Comparison of ENCODE assay signal across 9 mouse cellular contexts in the genomic region with DNA sequence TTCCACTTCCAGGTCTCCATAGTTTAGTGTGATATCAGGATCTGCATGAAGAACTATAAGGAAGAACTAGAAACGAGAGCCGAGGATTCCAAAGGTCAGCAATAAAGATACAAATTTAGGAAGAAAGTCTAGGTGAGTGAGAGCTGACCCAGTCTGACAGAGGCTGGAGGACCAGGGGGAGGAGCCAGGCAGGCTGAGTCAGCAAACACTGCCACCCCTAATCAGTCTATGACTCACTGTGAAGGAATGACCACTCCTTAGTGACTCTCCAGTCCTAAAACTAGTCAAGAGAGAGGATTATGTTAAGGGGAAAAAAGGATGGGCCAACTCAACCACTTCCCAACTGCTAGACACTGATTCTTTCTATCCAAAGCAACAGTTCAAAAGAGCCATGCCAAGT. TPM values are rescaled to one million over a fixed set of nuclear protein-coding genes. Genes with fewer than 3 reads are reported as not detected.
DNase-seq lines count a peak whose midpoint lies in the region; ATAC-seq lines count a peak whose summit lies in the region.
"Had no signal": no experiment of that assay in that cellular context is flagged by ENCODE, and none has a peak within 500 bp of the region (broad histone marks: within the 10 kb centered on the region; RNA-seq: fewer than 3 reads in every experiment).

No protein-coding gene starts in this region.

- peaks cover 10% of the 10 kb centered on the region; the same call in 1 of the 2 replicates for H3K4me1 ChIP-seq in heart, embryonic 11.5 days (ENCODE audit: control insufficient read depth, insufficient read depth, low read length)
- no peaks in the 10 kb centered on the region for H3K4me1 ChIP-seq in intestine, embryonic 14.5 days (replicated peaks; ENCODE audit: control insufficient read depth, insufficient read depth, low read length)
- no peaks in the 10 kb centered on the region for H3K4me1 ChIP-seq in midbrain, embryonic 11.5 days (ENCODE audit: control insufficient read depth, insufficient read depth, low read length)
- H3K4me1 ChIP-seq: limb, embryonic 10.5 days had no signal

- 0 out of 2 replicates have a peak, but pooled peaks cover 2% of the 10 kb centered on the region for H3K27me3 ChIP-seq in heart, embryonic 11.5 days (ENCODE audit: control insufficient read depth, insufficient read depth, low read length)
- no peaks in the 10 kb centered on the region for H3K27me3 ChIP-seq in intestine, embryonic 14.5 days (replicated peaks; ENCODE audit: control insufficient read depth, insufficient read depth, low read length)
- no peaks in the 10 kb centered on the region for H3K27me3 ChIP-seq in midbrain, embryonic 11.5 days (ENCODE audit: control insufficient read depth, insufficient read depth, low read length)

- H3K36me3 ChIP-seq in heart, embryonic 11.5 days (ENCODE audit: control insufficient read depth, insufficient read depth, low read length), result no peaks in the 10 kb centered on the region
- H3K36me3 ChIP-seq in intestine, embryonic 14.5 days (ENCODE audit: control insufficient read depth, insufficient read depth, low read length), result no peaks in the 10 kb centered on the region
- no peaks in the 10 kb centered on the region for H3K36me3 ChIP-seq in midbrain, embryonic 11.5 days (ENCODE audit: control insufficient read depth, insufficient read depth, low read length)
- H3K36me3 ChIP-seq: limb, embryonic 10.5 days had no signal

- ATAC-seq in heart, embryonic 11.5 days (replicated peaks; ENCODE audit: insufficient number of reproducible peaks, low FRiP score, low TSS enrichment), result 0 out of 2 replicates have a peak, but pooled peaks have one; percentile 80
- peak; percentile 91 for ATAC-seq in intestine, embryonic 14.5 days (replicated peaks; ENCODE audit: low FRiP score, low TSS enrichment, low read depth)
- no peak for ATAC-seq in midbrain, embryonic 11.5 days (ENCODE audit: low FRiP score)

- no peaks in the 10 kb centered on the region for H3K9me3 ChIP-seq in heart, embryonic 11.5 days (replicated peaks; ENCODE audit: control insufficient read depth, low read length)
- H3K9me3 ChIP-seq in intestine, embryonic 14.5 days (ENCODE audit: control insufficient read depth, low read length), result no peaks in the 10 kb centered on the region
- no peaks in the 10 kb centered on the region for H3K9me3 ChIP-seq in midbrain, embryonic 11.5 days (ENCODE audit: control insufficient read depth, low read length)
- H3K9me3 ChIP-seq: limb, embryonic 10.5 days had no signal

- H3K9ac ChIP-seq in heart, embryonic 11.5 days (ENCODE audit: low read depth, low read length), result no peak overlapping the region
- no peak overlapping the region for H3K9ac ChIP-seq in intestine, embryonic 14.5 days (ENCODE audit: low read length)
- H3K9ac ChIP-seq in midbrain, embryonic 11.5 days (ENCODE audit: low read length), result no peak overlapping the region

- WGBS in heart, embryonic 11.5 days (ENCODE audit: insufficient replicate concordance), result 84% methylated on average over 2 of the region's 2 CpGs
- WGBS in intestine, embryonic 14.5 days, result 70% methylated on average over 2 of the region's 2 CpGs
- WGBS in midbrain, embryonic 11.5 days, result 88% methylated on average over 2 of the region's 2 CpGs

- no peak overlapping the region for H3K4me3 ChIP-seq in heart, embryonic 11.5 days (ENCODE audit: low read depth, low read length)
- no peak overlapping the region for H3K4me3 ChIP-seq in intestine, embryonic 14.5 days (ENCODE audit: low read depth, low read length)
- no peak overlapping the region for H3K4me3 ChIP-seq in midbrain, embryonic 11.5 days (ENCODE audit: low read depth, low read length)
- H3K4me3 ChIP-seq: limb, embryonic 10.5 days had no signal

- H3K4me2 ChIP-seq in heart, embryonic 11.5 days, result no peak overlapping the region
- no peak overlapping the region for H3K4me2 ChIP-seq in intestine, embryonic 14.5 days (ENCODE audit: low read length)
- no peak overlapping the region for H3K4me2 ChIP-seq in midbrain, embryonic 11.5 days

- no peak for DNase-seq in heart, adult 9 months (ENCODE audit: low spot score in 2 of 2)
- peak; percentile 88 for DNase-seq in NIH3T3 (ENCODE audit: low read depth)
- no peak for DNase-seq in intestine, embryonic 14.5 days (ENCODE audit: low spot score)
- peak; percentile 52 to 68 for DNase-seq in lung, postnatal 4 days
- DNase-seq in midbrain, embryonic 11.5 days (ENCODE audit: low spot score, missing footprints), result no peak
- DNase-seq in cerebellum, postnatal 36 days, result no peak
- DNase-seq in spleen, postnatal 4 days (ENCODE audit: low spot score in 2 of 2), result no peak

- no peak overlapping the region for H3K27ac ChIP-seq in heart, embryonic 11.5 days (ENCODE audit: low read depth, low read length)
- H3K27ac ChIP-seq in intestine, embryonic 14.5 days (ENCODE audit: low read depth), result no peak overlapping the region
- H3K27ac ChIP-seq in midbrain, embryonic 11.5 days (ENCODE audit: low read depth, low read length), result no peak overlapping the region
- H3K27ac ChIP-seq: limb, embryonic 10.5 days had no signal

RNA-seq across cellular contexts. Expression of a gene that starts 6.6 kb away (rescaled TPM):
- 0.93 and 1.2 TPM in 2 replicates for polyA plus RNA-seq in heart, embryonic 11.5 days (2014; fragmentation: Nextera tagmentation; extraction: Ambion mirVana)
- polyA plus RNA-seq in intestine, embryonic 14.5 days (2014; fragmentation: Nextera tagmentation; extraction: Ambion mirVana), result 1.8 TPM in 2 replicates
- 0.15 and 0.29 TPM in 2 replicates for polyA plus RNA-seq in midbrain, embryonic 11.5 days (2014; fragmentation: Nextera tagmentation; extraction: Ambion mirVana)

RNA-seq across cellular contexts. Expression of a gene that starts 6.6 kb away (rescaled TPM):
- 4.5 and 5.1 TPM in 2 replicates for polyA plus RNA-seq in heart, embryonic 11.5 days (2014; fragmentation: Nextera tagmentation; extraction: Ambion mirVana)
- 5.3 and 5.7 TPM in 2 replicates for polyA plus RNA-seq in intestine, embryonic 14.5 days (2014; fragmentation: Nextera tagmentation; extraction: Ambion mirVana)
- polyA plus RNA-seq in midbrain, embryonic 11.5 days (2014; fragmentation: Nextera tagmentation; extraction: Ambion mirVana), result 0.67 and 0.91 TPM in 2 replicates

Comparison
In these comparisons a context has a peak if more than half of its experiments do, and no peak if none do; other contexts are left out.
1. DNase-seq: peak in NIH3T3 (single experiment) and lung, postnatal 4 days (2 of 2); none in heart, adult 9 months (0 of 2), intestine, embryonic 14.5 days (single experiment), midbrain, embryonic 11.5 days (single experiment), cerebellum, postnatal 36 days (0 of 2) and spleen, postnatal 4 days (0 of 2).